Mouse (Mus musculus) cerebellum, postnatal 4 days (tissue): Measurements from ENCODE around the gene Zfp583.
"Not testable (repeated sequence)": the region's sequence is repeated elsewhere in the genome, so short reads cannot be mapped to it uniquely, and the experiment has no call there.

Experiments
- DNase-seq, 2 experiments: peaks; one replicate each; pipeline ENCODE4 v3.0.0; 2022; ENCODE audit warnings: low spot score in 2 of 2, mixed read lengths in 1 of 2

The Zfp583 gene

GRCm38 (mm10) chr7:6331233-6331956, at the start of gene Zfp583:
Gene Zfp583, minus strand, starts transcription at chr7:6331285.
- DNase-seq = peak; percentile 55 to 86

- no peak for DNase-seq
Observed at GRCm38 (mm10) chr7:6378441-6378840, 47.4 kb upstream of the Zfp583 start.

GRCm38 (mm10) chr7:6372993-6373392, 41.9 kb upstream of the Zfp583 start:
- DNase-seq = no peak

GRCm38 (mm10) chr7:6369460-6369859, 38.4 kb upstream of the Zfp583 start:
- DNase-seq = no peak

- not testable (repeated sequence) for DNase-seq
Observed at GRCm38 (mm10) chr7:6368146-6368545, 37.1 kb upstream of the Zfp583 start.

GRCm38 (mm10) chr7:6367185-6367584, 36.1 kb upstream of the Zfp583 start:
- no peak for DNase-seq

GRCm38 (mm10) chr7:6364761-6365160, 33.7 kb upstream of the Zfp583 start:
- DNase-seq = no peak

- DNase-seq = peak in 1 of 2 experiments; percentile 41
Observed at GRCm38 (mm10) chr7:6363047-6363488, 32.0 kb upstream of the Zfp583 start, which contains the start of gene Zfp78. Gene Zfp78, plus strand, starts transcription at chr7:6363280.

- DNase-seq = peak; percentile 88 to 95
Observed at GRCm38 (mm10) chr7:6362268-6363046, 31.4 kb upstream of the Zfp583 start.

GRCm38 (mm10) chr7:6361756-6362155, 30.7 kb upstream of the Zfp583 start:
- no peak for DNase-seq

GRCm38 (mm10) chr7:6360477-6361060, 29.5 kb upstream of the Zfp583 start:
- DNase-seq = no peak

- DNase-seq = no peak
Observed at GRCm38 (mm10) chr7:6358937-6359590, 28.0 kb upstream of the Zfp583 start.

GRCm38 (mm10) chr7:6358121-6358520, 27.0 kb upstream of the Zfp583 start:
- DNase-seq = no peak

- DNase-seq = no peak
Observed at GRCm38 (mm10) chr7:6344124-6344523, 13.0 kb upstream of the Zfp583 start.

GRCm38 (mm10) chr7:6343501-6344071, 12.5 kb upstream of the Zfp583 start, which contains the start of gene Gm3854:
Gene Gm3854, plus strand, starts transcription at chr7:6343759.
- peak; percentile 32 to 66 for DNase-seq

GRCm38 (mm10) chr7:6339865-6340264, 8.8 kb upstream of the Zfp583 start:
- DNase-seq = no peak

GRCm38 (mm10) chr7:6330458-6331232, 440 bp downstream of the Zfp583 start:
- DNase-seq = no peak

- not testable (repeated sequence) for DNase-seq
Observed at GRCm38 (mm10) chr7:6300796-6301195, 30.3 kb downstream of the Zfp583 start.

GRCm38 (mm10) chr7:6291121-6291520, 40.0 kb downstream of the Zfp583 start:
- not testable (repeated sequence) for DNase-seq

GRCm38 (mm10) chr7:6286921-6287531, 44.1 kb downstream of the Zfp583 start:
- DNase-seq = peak in 1 of 2 experiments; percentile 4
